Mouse (Mus musculus) liver, embryonic 14.5 days (tissue): ENCODE measurements around the gene Ppp1r36. TPM values are rescaled to one million over a fixed set of nuclear protein-coding genes. Genes with fewer than 3 reads are reported as not detected.

ENCODE experiments used
- ATAC-seq: fragments of 200-750 bp; cut with Nextera tagmentation; 2 replicates; pipeline ENCODE4 v1.8.0; 2017; ENCODE audit warnings: moderate number of reproducible peaks, mild to moderate bottlenecking, moderate library complexity; ENCODE audit not compliant: insufficient read depth
- DNase-seq, 3 experiments: peaks; one replicate each; pipeline ENCODE4 v3.0.0-alpha.2; 2012 to 2013; ENCODE audit warnings: low read depth in 3 of 3, low spot score in 3 of 3
- H3K27ac ChIP-seq: fragments of 300-500 bp; sonication (generic); 2 replicates; pipeline ENCODE4 v1.5.1; 2014; ENCODE audit warnings: moderate library complexity, mild to moderate bottlenecking, control low read depth, inconsistent platforms
- H3K27me3 ChIP-seq: fragments of 300-500 bp; sonication (generic); 2 replicates; pipeline ENCODE4 v1.6.1; 2014; ENCODE audit warnings: mild to moderate bottlenecking, low read length, moderate library complexity; ENCODE audit not compliant: control insufficient read depth, insufficient read depth
- H3K36me3 ChIP-seq: fragments of 300-500 bp; sonication (generic); replicated peaks from 2 replicates; pipeline ENCODE4 v1.6.1; 2014; ENCODE audit warnings: low read depth; ENCODE audit not compliant: control insufficient read depth, insufficient read depth
- H3K4me1 ChIP-seq, 2 experiments: fragments of 200-500 bp in 1 of 2; fragments of 300-500 bp in 1 of 2; sonication (generic) in 1 of 2; replicated peaks; 2 replicates each; pipeline ENCODE4 v1.6.1; 2012 to 2014; ENCODE audit warnings: antibody characterized with exemption in 1 of 2, inconsistent platforms in 1 of 2, low read length in 1 of 2; ENCODE audit not compliant: control insufficient read depth in 2 of 2, insufficient read depth in 2 of 2
- H3K4me2 ChIP-seq: fragments of 300-500 bp; sonication (generic); 2 replicates; pipeline ENCODE4 v1.6.1; 2014; ENCODE audit warnings: low read depth, mild to moderate bottlenecking, control low read depth, moderate library complexity
- H3K4me3 ChIP-seq, 2 experiments: fragments of 200-500 bp in 1 of 2; fragments of 300-500 bp in 1 of 2; sonication (generic) in 1 of 2; 2 replicates each; pipeline ENCODE4 v1.5.1; 2012 to 2014; ENCODE audit warnings: low read depth in 2 of 2, low read length in 2 of 2, mild to moderate bottlenecking in 2 of 2, control low read depth in 1 of 2, inconsistent platforms in 1 of 2, moderate library complexity in 1 of 2; ENCODE audit not compliant: insufficient read depth in 1 of 2
- H3K9ac ChIP-seq: fragments of 300-500 bp; sonication (generic); replicated peaks from 2 replicates; pipeline ENCODE4 v1.6.1; 2014; ENCODE audit warnings: mild to moderate bottlenecking, control low read depth, moderate library complexity
- H3K9me3 ChIP-seq: fragments of 300-500 bp; sonication (generic); 2 replicates; pipeline ENCODE4 v1.6.1; 2016; ENCODE audit warnings: low read length, mixed read lengths; ENCODE audit not compliant: control insufficient read depth
- CTCF ChIP-seq: IDR thresholded peaks from 2 replicates; pipeline ENCODE4 v1.5.1; 2016; ENCODE audit warnings: antibody characterized with exemption, low read depth, control low read depth
- EP300 ChIP-seq: IDR thresholded peaks from 2 replicates; pipeline ENCODE4 v1.6.1; 2016; ENCODE audit warnings: antibody characterized with exemption, low read depth
- WGBS: fragments of 180-500 bp; shearing (Covaris S2); extraction: QIAGEN DNeasy Blood & Tissue Kit; methylation state at CpG from one replicate; pipeline ENCODE4 v1.1.7; 2014; ENCODE audit not compliant: insufficient replicate concordance; 5-methylcytosine and 5-hydroxymethylcytosine counted together
- polyA plus RNA-seq, 2 experiments: library from polyadenylated mRNA; depleted of rRNA in 1 of 2; stranded (reverse) in 1 of 2; unstranded in 1 of 2; fragments of >200 nt; fragmentation: Nextera tagmentation in 1 of 2; extraction: Ambion mirVana in 1 of 2; gene quantifications; 2 replicates each; pipeline versions ENCODE4 v1.2.1 to v1.2.3; 2012 to 2014

The Ppp1r36 gene
- polyA plus RNA-seq, 2 experiments: 0.04 TPM; not detected in 1

DNA sequence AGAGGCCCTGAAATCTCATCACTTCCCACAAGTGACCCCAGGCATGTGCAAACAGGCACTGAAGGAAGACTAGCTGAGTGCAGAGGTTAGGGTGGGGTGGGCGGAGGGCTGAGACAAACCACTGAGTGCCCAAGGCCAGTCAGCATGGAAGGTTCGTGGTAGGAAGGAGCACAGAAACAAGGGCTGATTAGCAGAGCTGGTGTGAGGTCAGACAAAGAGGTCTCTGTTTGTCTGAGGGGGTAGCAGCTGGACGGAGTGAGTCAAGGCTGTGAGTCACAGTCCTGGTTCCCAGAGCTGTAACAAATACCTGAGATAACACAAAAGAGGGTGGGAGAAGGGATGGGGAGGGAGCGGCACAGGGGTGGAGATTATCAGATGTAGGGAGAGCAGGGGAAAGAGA, 41.7 kb downstream of the Ppp1r36 start:
- Histone ChIP-seq H3K9me3 (no peaks in the 10 kb centered on the region), H3K4me2 (no peak overlapping the region), H3K36me3 (no peaks in the 10 kb centered on the region), H3K27ac (no peak overlapping the region), H3K9ac (no peak overlapping the region), H3K4me3 (no peak overlapping the region), H3K27me3 (no peaks in the 10 kb centered on the region), H3K4me1 (no peaks in the 10 kb centered on the region)
- ATAC-seq (no peak), DNase-seq (no peak)
- TF ChIP-seq CTCF (no peak), EP300 (no peak)
- WGBS: 52% methylated on average over 4 of the region's 4 CpGs

DNA sequence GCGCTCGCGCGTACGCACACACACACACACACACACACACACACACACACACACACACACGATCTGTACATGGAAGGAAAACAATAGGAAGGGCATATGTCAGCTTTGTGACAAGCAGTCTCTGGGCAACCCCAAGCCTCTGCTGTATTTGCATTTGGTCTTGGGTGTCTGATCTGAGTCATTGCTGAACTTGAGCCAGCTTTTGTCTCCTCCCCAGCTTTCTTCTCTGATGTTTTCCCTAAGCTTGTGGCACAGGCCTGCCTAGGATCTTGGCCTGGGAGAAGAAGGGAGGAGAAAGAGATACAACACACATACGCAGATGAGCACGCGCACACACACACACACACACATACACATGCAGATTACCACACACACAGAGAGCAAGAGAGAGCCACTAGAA, 46.1 kb downstream of the Ppp1r36 start:
- DNase-seq (no peak), ATAC-seq (no peak)
- TF ChIP-seq EP300: no peak
- no peak for TF ChIP-seq CTCF
- Histone ChIP-seq H3K36me3 (no peaks in the 10 kb centered on the region), H3K4me3 (no peak overlapping the region), H3K9me3 (no peaks in the 10 kb centered on the region), H3K4me1 (no peaks in the 10 kb centered on the region), H3K9ac (no peak overlapping the region), H3K27ac (no peak overlapping the region), H3K4me2 (no peak overlapping the region), H3K27me3 (no peaks in the 10 kb centered on the region)
- 76% methylated on average over 9 of the region's 9 CpGs for WGBS

DNA sequence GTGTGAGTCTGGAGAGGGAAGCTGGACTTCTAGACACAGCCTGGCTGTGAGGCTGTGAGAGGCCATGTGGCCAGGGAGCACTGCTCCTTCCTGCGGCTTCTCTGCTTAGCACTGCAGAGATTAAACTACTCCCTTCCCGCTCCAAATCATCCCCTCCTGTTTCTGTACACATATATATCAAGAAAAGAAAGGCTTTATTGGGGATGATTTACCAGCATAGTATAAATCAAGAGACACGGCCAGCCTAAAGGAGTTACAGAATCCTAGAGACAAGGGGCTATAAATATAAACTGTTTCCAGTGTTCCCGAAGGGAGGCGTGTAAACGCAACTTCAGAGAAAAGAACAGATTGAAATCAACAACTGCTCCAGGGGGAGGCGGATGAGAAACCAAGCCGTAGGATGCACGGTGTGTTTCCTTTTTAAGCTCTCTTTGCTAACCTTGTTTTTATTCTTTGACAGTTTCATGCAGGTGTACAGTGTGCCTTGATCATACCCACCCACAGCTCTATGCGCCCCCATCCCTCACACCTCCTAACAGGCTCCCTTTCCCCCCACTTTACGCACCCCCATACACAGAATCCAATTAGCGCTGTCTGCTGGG, 47.4 kb downstream of the Ppp1r36 start:
- Histone ChIP-seq H3K4me3 (no peak overlapping the region), H3K27ac (no peak overlapping the region), H3K36me3 (no peaks in the 10 kb centered on the region), H3K4me2 (no peak overlapping the region), H3K27me3 (no peaks in the 10 kb centered on the region), H3K4me1 (no peaks in the 10 kb centered on the region), H3K9ac (no peak overlapping the region), H3K9me3 (no peaks in the 10 kb centered on the region)
- no peak for ATAC-seq
- 69% methylated on average over 12 of the region's 12 CpGs for WGBS
- no peak for DNase-seq
- TF ChIP-seq EP300: no peak
- no peak for TF ChIP-seq CTCF

DNA sequence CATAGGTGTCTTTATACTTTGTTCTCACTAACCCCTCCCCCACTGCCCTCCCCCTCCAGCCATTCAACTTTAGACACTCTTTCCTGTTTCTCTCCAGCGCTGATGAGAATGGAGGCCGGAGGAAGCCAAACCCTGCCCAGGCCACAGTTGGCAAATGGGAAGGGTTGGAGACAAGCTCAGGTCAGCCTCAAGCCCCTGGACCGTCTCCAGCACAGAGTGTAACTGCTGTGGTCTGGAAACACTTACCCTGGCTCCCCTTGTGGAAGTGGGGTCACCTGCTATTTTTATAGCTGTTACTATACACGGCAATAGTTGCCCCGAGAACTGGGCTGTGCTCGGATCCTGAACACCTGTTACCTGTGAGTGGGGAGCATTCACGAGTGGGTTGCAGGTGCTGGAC, 49.3 kb downstream of the Ppp1r36 start:
- no peaks in the 10 kb centered on the region for H3K9me3 ChIP-seq
- TF ChIP-seq CTCF: no peak
- TF ChIP-seq EP300: no peak
- ATAC-seq (no peak), DNase-seq (no peak)
- no peaks in the 10 kb centered on the region for H3K27me3 ChIP-seq
- no peak overlapping the region for H3K27ac ChIP-seq
- H3K4me1 ChIP-seq: no peaks in the 10 kb centered on the region
- no peak overlapping the region for H3K9ac ChIP-seq
- H3K4me2 ChIP-seq: no peak overlapping the region
- H3K4me3 ChIP-seq: no peak overlapping the region
- 51% methylated on average over 7 of the region's 7 CpGs for WGBS
- no peaks in the 10 kb centered on the region for H3K36me3 ChIP-seq

DNA sequence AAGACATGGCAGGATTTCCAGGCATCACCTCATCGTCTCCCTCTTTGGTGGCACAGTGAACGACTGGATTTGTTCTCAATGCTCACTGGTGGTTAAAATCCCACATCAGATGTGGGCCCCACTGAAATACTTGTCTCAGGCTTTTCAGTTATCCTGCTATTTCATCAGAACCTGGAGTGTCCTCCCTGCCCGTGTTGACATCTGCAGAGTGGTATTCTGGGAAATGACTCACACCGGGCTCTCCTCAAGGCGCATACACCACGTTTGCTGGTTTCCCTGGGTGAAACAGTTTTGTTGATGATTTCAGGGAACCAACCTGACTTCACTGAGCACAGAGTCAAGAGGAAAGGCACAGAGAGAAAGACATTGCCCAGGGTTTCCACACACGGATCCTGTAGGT, 49.9 kb downstream of the Ppp1r36 start:
- Histone ChIP-seq H3K4me2 (no peak overlapping the region), H3K4me1 (no peaks in the 10 kb centered on the region), H3K4me3 (no peak overlapping the region), H3K9ac (no peak overlapping the region), H3K27me3 (no peaks in the 10 kb centered on the region), H3K27ac (no peak overlapping the region), H3K9me3 (no peaks in the 10 kb centered on the region), H3K36me3 (no peaks in the 10 kb centered on the region)
- 36% methylated on average over 7 of the region's 7 CpGs for WGBS
- TF ChIP-seq EP300 (no peak), CTCF (no peak)
- no peak for DNase-seq
- ATAC-seq: no peak
